Mouse (Mus musculus): Measurements from ENCODE around the gene Atxn1. TPM values are rescaled to one million over a fixed set of nuclear protein-coding genes. Genes with fewer than 3 reads are reported as not detected.
A peak's percentile ranks its signal among the peaks of the same experiment; 100 is the strongest.

The Atxn1 gene
- 23.0 and 24.5 TPM in 2 replicates for polyA plus RNA-seq (2012; ENCODE audit: insufficient read depth, insufficient read length, missing spikeins)

DNA sequence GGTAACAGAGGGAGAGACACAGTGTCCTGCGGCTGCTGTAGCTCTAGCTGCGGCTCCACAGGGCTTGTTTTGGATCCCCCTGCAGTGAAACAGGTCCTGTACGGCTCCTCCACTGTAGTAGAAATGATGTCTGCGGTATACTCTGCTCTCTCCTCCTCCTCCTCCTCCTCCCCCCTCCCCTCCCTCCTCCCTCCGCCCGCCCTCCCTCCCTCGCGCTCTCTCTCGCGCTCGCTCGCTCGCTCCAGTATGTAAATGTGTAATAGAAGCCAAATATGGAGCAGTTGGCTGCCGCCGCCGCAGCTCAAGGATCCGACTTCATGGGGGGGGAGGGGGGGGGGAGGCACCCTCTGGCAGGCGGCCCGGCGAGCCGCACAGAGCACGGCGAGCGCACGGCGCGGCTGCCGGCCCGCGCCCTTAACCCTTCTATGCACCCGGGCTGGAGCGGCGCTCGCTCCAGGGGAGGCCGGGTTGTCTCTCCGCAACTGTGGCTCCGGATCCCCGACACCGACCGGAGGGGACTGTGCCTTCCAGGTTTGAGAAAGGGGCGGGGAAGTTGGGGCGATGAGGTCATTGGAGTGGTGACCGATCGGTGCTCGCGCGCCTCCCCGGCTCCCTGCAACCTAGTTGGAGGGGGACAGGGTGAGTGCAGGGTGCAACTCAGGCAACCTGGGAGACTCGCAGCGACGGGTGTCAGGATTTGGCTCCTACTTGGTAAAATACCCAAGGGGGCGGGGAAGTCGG lies at the start of gene Atxn1:
Gene Atxn1, minus strand, starts transcription at position 156 of the 741 bp plus-strand sequence.
- Histone ChIP-seq H3K4me1 (ENCODE audit: control insufficient read depth, insufficient read depth, low read length) (peaks cover 20% of the 10 kb centered on the region), H3K4me3 (ENCODE audit: insufficient read depth, low read length) (peak within 1 kb of the TSS; percentile 97), H3K27ac (ENCODE audit: insufficient read depth, low read depth, low read length) (peak within 1 kb of the TSS; percentile 88)
- TF ChIP-seq CTCF (IDR thresholded peaks at IDR 0.05; ENCODE audit: low read depth, low read length) = no peak

DNA sequence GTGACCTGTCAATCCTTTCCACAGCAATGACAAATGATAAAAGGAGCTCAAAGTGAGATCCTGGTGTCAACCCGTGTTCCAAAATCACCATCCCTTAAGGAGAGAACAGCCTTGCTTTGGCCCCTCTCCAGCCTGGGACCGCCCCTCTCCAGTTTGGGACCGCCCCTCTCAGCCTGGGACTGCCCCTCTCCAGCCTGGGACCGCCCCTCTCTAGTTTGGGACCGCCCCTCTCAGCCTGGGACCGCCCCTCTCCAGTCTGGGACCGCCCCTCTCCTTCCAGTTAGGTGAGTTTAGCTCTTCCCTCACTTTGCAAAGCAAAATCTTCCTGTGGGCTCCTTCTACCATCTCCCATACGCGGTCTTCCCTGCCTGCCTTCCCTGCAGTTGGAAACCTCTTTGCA lies 46.4 kb upstream of the Atxn1 start:
- H3K4me3 ChIP-seq (ENCODE audit: insufficient read depth, low read length) = no peak overlapping the region
- H3K27ac ChIP-seq (ENCODE audit: insufficient read depth, low read depth, low read length) = no peak overlapping the region
- peaks cover 3% of the 10 kb centered on the region; the same call in 1 of the 2 replicates for H3K4me1 ChIP-seq (ENCODE audit: control insufficient read depth, insufficient read depth, low read length)
- TF ChIP-seq POLR2A (IDR thresholded peaks at IDR 0.05; ENCODE audit: borderline replicate concordance, low read depth, low read length) = no peak
- TF ChIP-seq CTCF (IDR thresholded peaks at IDR 0.05; ENCODE audit: low read depth, low read length) = no peak

DNA sequence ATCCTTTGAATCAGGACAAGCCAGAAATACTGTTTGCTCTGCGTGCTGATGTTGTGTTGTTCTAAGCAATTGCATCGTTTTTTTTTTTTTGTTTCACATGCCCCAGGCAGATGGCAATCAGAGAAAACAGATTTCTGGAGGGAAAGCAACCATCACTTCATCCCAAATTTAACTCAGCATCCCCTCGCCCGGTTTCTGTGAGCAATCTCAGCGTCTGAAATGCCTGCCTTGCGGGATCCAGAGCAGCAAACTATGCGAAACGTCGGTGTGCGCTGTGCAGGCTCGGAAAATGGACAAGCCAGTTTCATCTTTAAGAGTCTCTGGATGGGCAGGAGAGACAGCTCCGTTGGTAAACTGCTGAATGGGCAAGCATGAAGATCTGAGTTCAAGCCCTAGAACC lies 45.3 kb upstream of the Atxn1 start:
- H3K4me1 ChIP-seq (ENCODE audit: control insufficient read depth, insufficient read depth, low read length) = peaks cover under 1% of the 10 kb centered on the region; the same call in 1 of the 2 replicates
- no peak overlapping the region for H3K27ac ChIP-seq (ENCODE audit: insufficient read depth, low read depth, low read length)
- no peak overlapping the region for H3K4me3 ChIP-seq (ENCODE audit: insufficient read depth, low read length)
- TF ChIP-seq POLR2A (IDR thresholded peaks at IDR 0.05; ENCODE audit: borderline replicate concordance, low read depth, low read length) (no peak), CTCF (IDR thresholded peaks at IDR 0.05; ENCODE audit: low read depth, low read length) (no peak)

DNA sequence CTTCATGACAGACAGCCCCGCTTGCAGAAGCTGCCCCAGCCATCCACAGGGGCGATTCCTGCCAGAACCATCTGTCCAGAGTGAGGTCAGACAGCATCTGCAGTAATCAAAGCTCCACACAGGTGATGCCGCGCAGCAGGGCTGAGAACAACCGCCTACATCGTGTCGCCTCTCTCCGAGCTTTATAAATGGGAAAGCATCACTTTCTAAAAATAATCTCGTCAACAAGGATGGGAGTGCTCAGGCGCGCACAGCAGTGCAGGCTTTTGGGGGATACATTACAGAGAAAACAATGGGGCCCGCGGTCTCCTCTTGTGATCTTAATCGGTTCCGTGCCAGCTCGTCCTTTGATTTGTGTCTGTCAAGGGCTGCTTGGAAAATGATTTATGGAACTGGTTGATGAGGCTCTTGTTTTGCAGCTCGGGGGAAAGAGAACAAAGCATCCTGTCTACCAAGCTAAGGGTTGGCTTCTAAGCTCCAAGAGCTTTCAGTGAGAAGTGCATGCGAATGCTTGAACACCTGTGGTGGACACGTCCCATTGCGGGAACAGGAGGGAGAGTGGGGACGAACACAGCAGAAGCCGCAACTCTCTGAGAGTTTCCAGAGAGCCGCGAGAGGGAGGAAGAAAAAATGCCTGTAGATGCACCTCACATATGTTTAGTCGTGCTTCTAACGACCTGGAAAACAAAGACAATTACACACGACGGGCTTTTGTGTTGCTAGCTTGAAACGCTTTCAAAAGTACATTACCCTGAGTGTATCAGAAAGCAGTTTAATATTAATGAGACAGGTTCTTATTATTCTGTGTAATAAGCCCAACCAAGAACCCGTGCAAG lies 44.2 kb upstream of the Atxn1 start:
- TF ChIP-seq POLR2A (IDR thresholded peaks at IDR 0.05; ENCODE audit: borderline replicate concordance, low read depth, low read length) (no peak), CTCF (IDR thresholded peaks at IDR 0.05; ENCODE audit: low read depth, low read length) (no peak)

DNA sequence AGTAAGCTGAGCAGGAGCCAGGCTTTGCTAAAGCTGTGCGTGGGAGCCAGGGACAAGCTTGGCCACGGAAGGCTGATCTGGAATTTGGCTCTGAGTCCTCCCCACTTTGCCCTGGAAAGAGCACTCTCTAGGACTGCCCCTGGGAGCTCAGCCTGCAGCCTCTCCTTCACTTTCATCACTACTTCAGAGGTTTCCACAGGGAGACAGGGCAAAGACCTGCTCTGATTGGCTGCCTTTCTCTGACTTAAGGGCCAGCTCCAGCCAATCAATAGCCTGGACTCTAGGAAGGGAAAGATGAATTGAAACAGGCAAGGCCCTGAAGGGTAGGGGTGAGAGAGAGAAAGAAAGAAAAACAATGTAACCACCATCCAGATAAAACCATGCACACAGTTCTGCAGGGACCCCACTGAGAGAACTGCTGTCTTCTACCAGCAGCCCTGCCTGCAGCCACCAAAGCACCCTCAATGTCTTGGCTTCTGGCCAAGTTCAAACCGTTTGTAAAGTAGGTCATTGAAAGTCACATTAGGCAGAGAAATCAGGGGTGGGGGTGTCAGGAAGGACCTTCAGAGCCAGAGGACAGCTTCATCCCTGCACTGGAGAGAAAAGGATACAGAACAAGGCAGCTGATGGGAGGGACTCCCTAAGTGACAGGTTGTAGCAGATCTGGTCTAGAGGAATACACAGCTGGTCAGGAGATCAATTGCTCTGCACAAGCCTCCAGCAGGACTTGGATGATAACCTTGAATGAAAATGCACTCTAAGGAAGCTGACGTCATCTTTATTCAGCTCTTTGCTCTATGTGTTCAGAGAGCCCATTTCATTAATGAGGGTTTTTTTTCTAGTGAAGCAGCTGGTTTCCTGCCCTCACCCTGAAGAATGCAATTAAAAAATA lies 41.6 kb upstream of the Atxn1 start:
- no peak overlapping the region for H3K27ac ChIP-seq (ENCODE audit: insufficient read depth, low read depth, low read length)
- TF ChIP-seq POLR2A (IDR thresholded peaks at IDR 0.05; ENCODE audit: borderline replicate concordance, low read depth, low read length) (no peak), CTCF (IDR thresholded peaks at IDR 0.05; ENCODE audit: low read depth, low read length) (no peak)
- H3K4me3 ChIP-seq (ENCODE audit: insufficient read depth, low read length) = no peak overlapping the region
- no peaks in the 10 kb centered on the region for H3K4me1 ChIP-seq (ENCODE audit: control insufficient read depth, insufficient read depth, low read length)

More for the DNA sequence above, 44.2 kb upstream of the Atxn1 start:
- H3K4me1 ChIP-seq (ENCODE audit: control insufficient read depth, insufficient read depth, low read length) = no peaks in the 10 kb centered on the region
- no peak overlapping the region for H3K4me3 ChIP-seq (ENCODE audit: insufficient read depth, low read length)
- no peak overlapping the region for H3K27ac ChIP-seq (ENCODE audit: insufficient read depth, low read depth, low read length)

DNA sequence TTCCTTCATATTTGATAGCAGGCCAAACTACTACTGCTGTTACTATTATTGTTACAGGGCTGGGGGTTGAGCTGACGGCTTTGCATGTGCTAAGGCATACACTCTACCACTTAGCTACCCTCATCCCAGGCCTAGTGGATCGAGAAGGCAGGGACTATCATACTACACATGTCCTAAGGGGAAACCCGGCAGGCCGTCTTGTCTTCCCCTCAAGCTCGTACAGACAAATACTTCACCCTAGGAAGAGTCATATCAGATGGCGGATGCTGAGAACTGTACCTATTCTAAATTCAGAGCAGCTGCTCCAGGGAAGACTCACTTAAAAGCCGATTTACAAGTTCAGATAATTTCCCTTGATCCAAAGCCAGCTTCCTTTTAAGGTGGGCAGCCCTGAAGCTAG lies 40.8 kb upstream of the Atxn1 start:
- TF ChIP-seq CTCF (IDR thresholded peaks at IDR 0.05; ENCODE audit: low read depth, low read length) = no peak
- TF ChIP-seq POLR2A (IDR thresholded peaks at IDR 0.05; ENCODE audit: borderline replicate concordance, low read depth, low read length) = no peak
- Histone ChIP-seq H3K4me1 (ENCODE audit: control insufficient read depth, insufficient read depth, low read length) (no peaks in the 10 kb centered on the region), H3K4me3 (ENCODE audit: insufficient read depth, low read length) (no peak overlapping the region), H3K27ac (ENCODE audit: insufficient read depth, low read depth, low read length) (no peak overlapping the region)

DNA sequence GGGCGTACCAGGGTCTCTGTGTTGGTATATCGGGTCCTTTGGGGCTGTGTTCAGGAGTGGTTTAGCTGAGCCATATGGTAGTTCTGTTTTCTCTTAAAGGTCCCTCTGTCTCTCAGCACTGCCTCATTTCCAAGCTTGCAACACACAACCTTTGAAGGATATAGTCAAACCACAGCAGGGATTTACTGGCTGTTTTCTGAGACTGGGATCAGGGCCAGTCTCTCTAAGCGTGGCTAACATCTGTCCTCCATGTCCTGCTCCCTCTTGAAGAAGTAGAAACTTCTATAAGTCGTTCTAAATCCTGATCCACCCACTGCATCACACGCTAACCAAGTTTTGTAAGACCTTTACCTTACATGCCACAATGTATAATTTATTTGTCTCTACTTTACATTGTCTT lies 36.5 kb upstream of the Atxn1 start:
- Histone ChIP-seq H3K27ac (ENCODE audit: insufficient read depth, low read depth, low read length) (no peak overlapping the region), H3K4me3 (ENCODE audit: insufficient read depth, low read length) (no peak overlapping the region), H3K4me1 (ENCODE audit: control insufficient read depth, insufficient read depth, low read length) (no peaks in the 10 kb centered on the region)
- TF ChIP-seq CTCF (IDR thresholded peaks at IDR 0.05; ENCODE audit: low read depth, low read length) (no peak), POLR2A (IDR thresholded peaks at IDR 0.05; ENCODE audit: borderline replicate concordance, low read depth, low read length) (no peak)

DNA sequence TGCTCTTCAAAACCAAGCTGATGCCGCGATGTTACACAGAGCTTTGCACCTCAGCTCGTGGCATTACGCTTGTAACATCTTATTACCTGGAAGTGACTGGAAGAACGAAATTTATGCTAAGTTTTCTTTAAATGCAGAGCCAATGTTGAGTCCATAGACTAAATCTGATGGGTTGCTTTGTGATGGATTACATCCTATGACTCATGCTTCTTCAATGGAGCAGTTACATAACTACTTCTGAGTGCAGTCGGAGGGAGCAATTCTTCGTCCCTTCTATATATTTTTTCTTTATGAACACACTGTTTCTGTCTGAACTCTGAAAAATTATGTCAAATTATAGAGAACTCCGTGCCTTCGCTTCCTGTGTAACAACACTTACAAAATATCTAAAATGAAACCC lies 28.1 kb upstream of the Atxn1 start:
- no peak overlapping the region for H3K4me3 ChIP-seq (ENCODE audit: insufficient read depth, low read length)
- H3K27ac ChIP-seq (ENCODE audit: insufficient read depth, low read depth, low read length) = no peak overlapping the region
- no peaks in the 10 kb centered on the region for H3K4me1 ChIP-seq (ENCODE audit: control insufficient read depth, insufficient read depth, low read length)
- TF ChIP-seq POLR2A (IDR thresholded peaks at IDR 0.05; ENCODE audit: borderline replicate concordance, low read depth, low read length) = no peak
- TF ChIP-seq CTCF (IDR thresholded peaks at IDR 0.05; ENCODE audit: low read depth, low read length) = no peak

DNA sequence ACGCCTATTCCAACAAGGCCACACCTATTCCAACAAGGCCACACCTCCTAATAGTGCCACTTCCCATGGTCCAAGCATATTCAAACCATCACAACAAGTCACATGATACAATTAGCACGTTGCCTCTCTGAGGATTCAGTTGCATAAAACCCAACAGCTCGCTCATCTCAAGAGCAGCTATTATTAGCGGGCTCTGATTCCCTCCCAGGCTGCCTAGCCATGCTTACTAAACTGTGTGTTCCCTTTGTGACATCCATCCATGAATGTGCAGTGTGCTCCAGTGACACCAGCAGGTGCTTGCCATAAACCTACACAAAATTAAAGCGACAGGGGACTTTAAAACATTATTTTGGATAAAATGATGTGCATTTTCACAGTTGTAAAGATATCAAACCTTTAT lies 25.7 kb upstream of the Atxn1 start:
- Histone ChIP-seq H3K4me1 (ENCODE audit: control insufficient read depth, insufficient read depth, low read length) (no peaks in the 10 kb centered on the region), H3K27ac (ENCODE audit: insufficient read depth, low read depth, low read length) (no peak overlapping the region), H3K4me3 (ENCODE audit: insufficient read depth, low read length) (no peak overlapping the region)
- TF ChIP-seq CTCF (IDR thresholded peaks at IDR 0.05; ENCODE audit: low read depth, low read length) = no peak
- no peak for TF ChIP-seq POLR2A (IDR thresholded peaks at IDR 0.05; ENCODE audit: borderline replicate concordance, low read depth, low read length)
